Mouse (Mus musculus): ENCODE measurements around the gene Katnbl1. TPM values are rescaled to one million over a fixed set of nuclear protein-coding genes. Genes with fewer than 3 reads are reported as not detected.
"Not testable (repeated sequence)": the region's sequence is repeated elsewhere in the genome, so short reads cannot be mapped to it uniquely, and the experiment has no call there.

The Katnbl1 gene
- total and polyA plus RNA-seq, 2 experiments = 0.93 to 4.2 TPM

GRCm38 (mm10) chr2:112448510-112449059 lies 69.6 kb downstream of the Katnbl1 start:
- Histone ChIP-seq H3K4me3 (ENCODE audit: insufficient read depth, low read depth, low read length) (no peak overlapping the region), H3K27me3 (ENCODE audit: control insufficient read depth, insufficient read depth, low read length) (no peaks in the 10 kb centered on the region), H3K79me2 (ENCODE audit: control insufficient read depth, insufficient read depth, low read length) (no peaks in the 10 kb centered on the region), H3K9ac (ENCODE audit: low read depth, low read length) (no peak overlapping the region), H3K27ac (replicated peaks; ENCODE audit: insufficient read depth, low read depth, low read length) (no peak overlapping the region; the same call in 1 of the 2 replicates), H3K4me1 (ENCODE audit: control insufficient read depth, insufficient read depth, low read length) (peaks cover 3% of the 10 kb centered on the region; the same call in 1 of the 2 replicates), H3K36me3 (ENCODE audit: control insufficient read depth, insufficient read depth, low read length) (no peaks in the 10 kb centered on the region)
- peak; percentile 51 for DNase-seq (ENCODE audit: extremely low read depth, low read depth, low spot score)
- TF ChIP-seq POLR2A (IDR thresholded peaks at IDR 0.05; ENCODE audit: extremely low read depth, insufficient read depth, low read length) (no peak), CTCF (IDR thresholded peaks at IDR 0.05; ENCODE audit: low read depth, low read length) (no peak)

DNA sequence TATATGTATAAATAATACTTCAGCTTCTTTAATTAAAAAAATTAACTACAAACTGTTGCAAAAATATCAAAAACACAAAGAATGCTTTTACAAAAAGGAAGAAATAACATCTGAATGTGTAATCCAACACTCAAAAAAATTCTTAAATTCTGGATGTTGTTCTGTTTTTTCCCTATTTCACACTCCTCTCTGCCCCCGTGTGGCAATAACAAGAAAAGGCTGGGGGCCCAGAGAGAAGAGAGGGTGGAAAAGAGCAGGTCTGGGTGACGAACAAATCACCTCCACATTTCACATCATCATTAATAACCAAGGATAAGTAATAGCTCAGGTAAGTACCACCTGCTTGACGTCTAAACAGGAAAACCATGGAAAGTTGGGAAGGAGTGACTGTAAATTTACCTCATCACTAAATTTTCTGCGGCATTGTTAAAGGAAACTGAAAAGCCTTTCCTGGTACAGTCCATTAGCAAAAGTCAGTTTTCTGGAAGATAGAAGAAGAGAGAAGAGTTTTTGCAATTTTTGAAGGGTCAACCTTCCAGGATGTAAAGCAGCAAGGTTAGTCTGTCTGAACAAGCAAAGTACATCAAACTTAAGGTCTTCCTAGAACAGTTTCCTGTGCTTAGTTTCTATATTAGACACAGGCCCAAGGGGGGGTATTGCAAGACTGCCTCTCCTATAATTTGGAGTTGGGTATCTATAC lies 70.7 kb downstream of the Katnbl1 start:
- Histone ChIP-seq H3K27me3 (ENCODE audit: control insufficient read depth, insufficient read depth, low read length) (no peaks in the 10 kb centered on the region), H3K27ac (replicated peaks; ENCODE audit: insufficient read depth, low read depth, low read length) (no peak overlapping the region), H3K36me3 (ENCODE audit: control insufficient read depth, insufficient read depth, low read length) (no peaks in the 10 kb centered on the region), H3K4me3 (ENCODE audit: insufficient read depth, low read depth, low read length) (no peak overlapping the region), H3K4me1 (ENCODE audit: control insufficient read depth, insufficient read depth, low read length) (peaks cover 6% of the 10 kb centered on the region; the same call in 1 of the 2 replicates), H3K79me2 (ENCODE audit: control insufficient read depth, insufficient read depth, low read length) (no peaks in the 10 kb centered on the region), H3K9ac (ENCODE audit: low read depth, low read length) (no peak overlapping the region)
- DNase-seq (ENCODE audit: extremely low read depth, low read depth, low spot score) = no peak
- WGBS = 42% methylated on average over 4 of the region's 4 CpGs
- TF ChIP-seq CTCF (IDR thresholded peaks at IDR 0.05; ENCODE audit: low read depth, low read length) (no peak), POLR2A (IDR thresholded peaks at IDR 0.05; ENCODE audit: extremely low read depth, insufficient read depth, low read length) (no peak)

- not testable (repeated sequence) for H3K27ac ChIP-seq (replicated peaks; ENCODE audit: insufficient read depth, low read depth, low read length); H3K9ac ChIP-seq (ENCODE audit: low read depth, low read length); H3K79me2 ChIP-seq (ENCODE audit: control insufficient read depth, insufficient read depth, low read length); H3K4me1 ChIP-seq (ENCODE audit: control insufficient read depth, insufficient read depth, low read length); H3K36me3 ChIP-seq (ENCODE audit: control insufficient read depth, insufficient read depth, low read length); H3K27me3 ChIP-seq (ENCODE audit: control insufficient read depth, insufficient read depth, low read length); DNase-seq (ENCODE audit: extremely low read depth, low read depth, low spot score); H3K4me3 ChIP-seq (ENCODE audit: insufficient read depth, low read depth, low read length)
These were observed 73.5 kb downstream of the Katnbl1 start for GRCm38 (mm10) chr2:112452513-112452912.

DNA sequence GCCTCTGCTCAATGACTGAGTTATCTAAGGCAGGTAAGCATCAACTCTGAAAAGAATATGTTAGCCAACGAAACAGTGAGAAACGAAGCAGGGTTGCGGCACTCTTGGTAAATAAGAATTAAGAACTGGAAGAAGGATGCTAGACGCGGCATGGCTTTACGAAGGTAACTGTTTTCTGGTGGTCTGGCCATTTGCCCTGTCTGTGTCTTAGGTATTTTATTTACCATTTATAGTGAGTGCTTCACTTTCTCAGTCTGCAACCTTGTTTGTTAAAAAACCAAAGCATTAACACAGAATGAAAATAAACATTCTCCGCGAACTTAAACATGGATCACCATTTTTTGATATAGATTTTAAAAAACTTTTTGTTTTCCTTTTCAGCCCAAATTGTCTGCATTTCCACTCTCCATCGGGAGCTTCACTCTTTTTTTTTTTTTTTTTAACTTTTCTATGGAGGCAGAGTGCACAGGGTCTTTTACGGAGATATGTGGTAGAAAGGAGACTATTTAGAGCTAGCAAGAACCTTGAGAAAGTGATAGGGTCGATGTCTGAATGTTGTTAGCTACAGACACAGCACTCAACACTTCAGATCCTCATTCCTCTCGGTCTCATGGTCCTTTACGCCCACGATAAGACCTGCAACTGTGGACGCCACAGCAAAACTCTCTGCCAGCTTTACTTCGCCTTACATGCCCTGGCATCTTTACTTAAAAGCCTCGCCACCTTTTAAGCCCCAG lies 75.3 kb downstream of the Katnbl1 start:
- peak overlapping the region; percentile 87 for H3K27ac ChIP-seq (replicated peaks; ENCODE audit: insufficient read depth, low read depth, low read length)
- no peak for DNase-seq (ENCODE audit: extremely low read depth, low read depth, low spot score)
- peaks cover 7% of the 10 kb centered on the region; the same call in 1 of the 2 replicates for H3K79me2 ChIP-seq (ENCODE audit: control insufficient read depth, insufficient read depth, low read length)
- no peaks in the 10 kb centered on the region for H3K36me3 ChIP-seq (ENCODE audit: control insufficient read depth, insufficient read depth, low read length)
- 27% methylated on average over 17 of the region's 17 CpGs for WGBS
- H3K9ac ChIP-seq (ENCODE audit: low read depth, low read length) = peak overlapping the region; percentile 88
- H3K27me3 ChIP-seq (ENCODE audit: control insufficient read depth, insufficient read depth, low read length) = no peaks in the 10 kb centered on the region
- peak overlapping the region; percentile 94 for H3K4me3 ChIP-seq (ENCODE audit: insufficient read depth, low read depth, low read length)
- peaks cover 5% of the 10 kb centered on the region; the same call in 1 of the 2 replicates for H3K4me1 ChIP-seq (ENCODE audit: control insufficient read depth, insufficient read depth, low read length)
- TF ChIP-seq POLR2A (IDR thresholded peaks at IDR 0.05; ENCODE audit: extremely low read depth, insufficient read depth, low read length) (no peak), CTCF (IDR thresholded peaks at IDR 0.05; ENCODE audit: low read depth, low read length) (no peak)

DNA sequence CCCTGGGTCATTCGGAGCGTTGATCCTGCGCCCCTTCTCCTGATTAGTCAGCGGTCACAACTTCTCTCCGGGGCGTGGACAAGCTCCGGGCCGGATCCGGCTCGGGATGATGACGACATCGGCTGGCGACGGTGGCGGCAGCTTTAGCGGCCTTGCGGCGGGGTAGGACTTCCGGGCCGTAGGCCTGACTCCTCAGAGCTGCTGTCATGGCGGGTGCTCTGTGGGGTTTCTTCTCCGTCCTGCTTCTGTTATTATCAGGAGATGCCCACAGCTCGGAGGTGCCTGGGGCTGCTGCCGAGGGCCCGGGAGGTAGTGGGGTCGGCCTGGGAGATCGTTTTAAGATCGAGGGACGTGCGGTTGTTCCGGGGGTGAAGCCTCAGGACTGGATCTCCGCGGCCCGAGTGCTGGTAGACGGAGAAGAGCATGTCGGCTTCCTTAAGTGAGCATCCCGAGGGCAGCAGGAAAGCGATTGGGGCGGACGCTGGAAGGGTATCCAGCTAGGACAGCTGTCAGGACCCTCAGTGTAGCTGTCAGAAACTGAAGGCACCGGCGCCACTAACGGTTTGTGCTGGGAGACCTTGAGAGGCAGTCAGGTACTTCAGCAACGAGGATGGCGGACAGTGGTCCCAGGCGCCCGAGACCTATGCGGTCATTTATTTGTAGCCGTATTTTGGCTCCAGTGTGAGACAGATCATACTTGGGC lies 76.0 kb downstream of the Katnbl1 start, which contains the start of gene Emc7:
Gene Emc7 (plus strand): TSS at position 136 of the 703 bp plus-strand sequence.
- peak within 1 kb of the TSS; percentile 87 for H3K27ac ChIP-seq (replicated peaks; ENCODE audit: insufficient read depth, low read depth, low read length)
- WGBS = under 1% methylated on average over 49 of the region's 49 CpGs
- TF ChIP-seq POLR2A (IDR thresholded peaks at IDR 0.05; ENCODE audit: extremely low read depth, insufficient read depth, low read length) (peak; percentile 79), CTCF (IDR thresholded peaks at IDR 0.05; ENCODE audit: low read depth, low read length) (no peak)
- peak within 1 kb of the TSS; percentile 94 for H3K4me3 ChIP-seq (ENCODE audit: insufficient read depth, low read depth, low read length)
- H3K9ac ChIP-seq (ENCODE audit: low read depth, low read length) = peak within 1 kb of the TSS; percentile 92
- DNase-seq (ENCODE audit: extremely low read depth, low read depth, low spot score) = peak; percentile 84
- H3K79me2 ChIP-seq (ENCODE audit: control insufficient read depth, insufficient read depth, low read length) = peaks cover 7% of the 10 kb centered on the region; the same call in 1 of the 2 replicates
- no peaks in the 10 kb centered on the region for H3K27me3 ChIP-seq (ENCODE audit: control insufficient read depth, insufficient read depth, low read length)
- H3K36me3 ChIP-seq (ENCODE audit: control insufficient read depth, insufficient read depth, low read length) = peaks cover 2% of the 10 kb centered on the region
- H3K4me1 ChIP-seq (ENCODE audit: control insufficient read depth, insufficient read depth, low read length) = peaks cover 5% of the 10 kb centered on the region; the same call in 1 of the 2 replicates

All from liver, adult 2 months (tissue).